Mouse (Mus musculus) neural tube, embryonic 10.5 days (tissue): ENCODE results near the gene Irs2.
A peak's percentile ranks its signal among the peaks of the same experiment; 100 is the strongest.

ENCODE experiments used
- DNase-seq: peaks from one replicate; pipeline ENCODE4 v3.0.0-alpha.2; 2017; ENCODE audit warnings: low spot score; ENCODE audit errors: extremely low spot score

The Irs2 gene

GRCm38 (mm10) chr8:10989946-10990345 lies 18.3 kb downstream of the Irs2 start:
- no peak for DNase-seq

DNA sequence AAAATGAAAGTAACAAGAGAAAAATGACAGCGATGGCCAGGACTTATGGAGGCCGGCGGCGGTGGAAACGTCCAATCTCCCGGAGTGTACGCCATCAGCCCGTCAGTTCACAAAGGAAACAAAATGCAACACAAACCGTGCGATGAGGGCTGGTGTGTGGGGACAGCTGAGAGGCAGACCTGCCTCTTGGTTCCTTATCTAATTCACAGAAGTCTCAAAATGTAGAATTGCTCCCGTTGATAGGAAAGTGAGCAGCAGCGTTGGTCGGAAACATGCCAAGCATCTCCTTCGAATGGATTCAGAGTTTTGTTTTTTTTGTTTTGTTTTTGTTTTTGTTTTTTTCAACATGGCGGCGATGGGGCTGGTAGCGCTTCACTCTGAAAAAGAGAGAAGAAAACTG lies 21.6 kb downstream of the Irs2 start:
- DNase-seq, result no peak

- no peak for DNase-seq
Observed at GRCm38 (mm10) chr8:10985064-10985463, 23.2 kb downstream of the Irs2 start.

GRCm38 (mm10) chr8:10980876-10981275 lies 27.4 kb downstream of the Irs2 start:
- DNase-seq, result no peak

- DNase-seq, result no peak
Observed at GRCm38 (mm10) chr8:10979916-10980315, 28.3 kb downstream of the Irs2 start.

DNA sequence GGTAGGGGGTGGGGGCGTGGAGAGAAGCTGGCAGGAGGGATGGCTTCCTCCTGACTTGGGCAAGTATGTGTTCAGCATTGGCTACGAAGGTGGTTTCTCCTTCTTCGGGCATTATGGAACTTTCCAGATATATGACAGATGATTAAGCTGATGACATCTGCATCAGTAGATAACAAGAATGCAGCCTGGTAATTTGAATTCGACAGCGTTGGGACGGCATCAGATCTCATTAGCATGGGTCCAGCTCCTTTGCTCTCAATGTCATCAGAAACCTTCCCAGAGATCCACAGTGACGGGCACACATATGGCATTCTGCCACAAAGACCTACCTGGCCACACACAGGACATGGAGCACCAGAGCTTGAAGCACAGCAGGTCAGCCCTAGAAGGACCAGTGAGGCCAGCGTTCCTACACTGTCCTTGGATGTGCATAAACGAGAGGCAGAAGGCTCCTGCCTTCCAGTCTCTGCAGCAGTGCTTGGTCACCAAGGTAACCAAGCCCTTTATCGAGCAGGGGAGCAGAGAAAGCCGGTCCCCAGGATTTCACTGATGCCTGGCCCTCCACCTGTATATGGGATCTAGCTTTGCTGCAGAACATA lies 29.0 kb downstream of the Irs2 start:
- no peak for DNase-seq

GRCm38 (mm10) chr8:10978377-10978776 lies 29.9 kb downstream of the Irs2 start:
- DNase-seq, result no peak

- no peak for DNase-seq
Observed at GRCm38 (mm10) chr8:10977742-10978376, 30.4 kb downstream of the Irs2 start.

DNA sequence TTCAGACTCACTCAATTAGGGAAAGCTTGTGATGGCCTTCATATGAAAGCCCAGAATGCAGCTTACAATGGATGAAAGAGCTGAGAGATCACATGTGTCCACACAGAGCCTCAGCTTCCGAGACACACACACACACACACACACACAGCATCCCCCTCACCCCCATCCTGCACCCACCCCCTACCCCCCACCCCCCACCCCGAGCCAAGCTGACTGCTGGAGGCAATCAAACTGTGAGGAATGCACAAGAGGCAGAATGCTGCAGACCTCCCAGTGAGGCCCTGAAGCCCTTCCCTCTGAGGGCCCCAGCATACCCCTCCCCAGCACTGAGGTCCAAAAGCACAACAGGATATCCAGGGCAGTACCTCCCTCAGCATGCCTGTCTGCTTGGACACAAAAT lies 33.6 kb downstream of the Irs2 start:
- DNase-seq, result no peak

GRCm38 (mm10) chr8:10974126-10974525 lies 34.1 kb downstream of the Irs2 start:
- DNase-seq, result no peak

DNA sequence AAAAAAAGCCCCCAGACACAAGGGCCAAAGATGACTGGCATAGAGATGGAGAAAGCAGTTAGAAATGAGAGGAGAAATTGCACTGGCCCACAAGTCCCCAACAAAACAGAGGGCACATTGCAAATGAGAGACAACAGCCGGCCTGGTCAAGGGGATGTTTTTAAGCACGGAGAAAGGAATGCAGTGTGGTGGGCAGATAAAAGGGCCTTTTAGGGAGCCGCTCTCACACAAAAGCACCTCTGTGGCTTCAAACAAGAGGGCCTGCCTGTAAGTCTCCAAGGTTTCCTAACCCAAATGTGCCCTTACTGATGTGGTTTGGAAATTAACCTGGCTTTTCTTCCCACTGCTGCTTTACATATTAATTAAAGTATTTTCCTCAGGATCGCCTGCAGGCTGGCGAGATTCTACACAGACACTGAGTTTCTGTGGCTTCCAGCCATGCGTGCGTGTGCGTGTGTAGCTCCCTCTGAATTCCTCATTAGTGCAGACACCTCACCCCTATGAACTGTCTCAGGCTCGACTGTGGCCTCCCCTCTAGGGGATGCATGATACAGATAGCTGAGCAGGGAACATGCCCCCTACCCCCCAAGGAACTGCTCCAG lies 35.3 kb downstream of the Irs2 start:
- no peak for DNase-seq

DNA sequence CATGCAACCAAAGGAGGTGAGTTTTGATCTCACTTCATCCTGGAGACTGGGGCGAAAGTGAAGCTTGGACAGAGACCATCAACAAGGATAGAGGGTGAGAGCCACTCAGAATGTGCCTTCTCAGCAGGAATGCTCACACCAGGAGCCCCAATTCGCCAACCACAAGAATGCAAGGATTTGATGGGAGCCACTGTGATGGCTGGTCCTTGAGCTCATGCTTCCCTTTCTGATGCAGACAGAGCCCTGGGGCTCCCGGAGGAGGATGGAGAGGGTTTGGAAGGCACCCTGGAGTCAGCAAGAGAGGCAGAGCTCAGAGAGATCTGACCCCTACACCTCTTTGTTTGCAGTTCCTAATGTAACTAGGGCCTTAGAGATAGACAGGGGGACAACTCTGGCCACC lies 36.3 kb downstream of the Irs2 start:
- no peak for DNase-seq

- DNase-seq, result no peak
Observed at GRCm38 (mm10) chr8:10971509-10971908, 36.7 kb downstream of the Irs2 start.

DNA sequence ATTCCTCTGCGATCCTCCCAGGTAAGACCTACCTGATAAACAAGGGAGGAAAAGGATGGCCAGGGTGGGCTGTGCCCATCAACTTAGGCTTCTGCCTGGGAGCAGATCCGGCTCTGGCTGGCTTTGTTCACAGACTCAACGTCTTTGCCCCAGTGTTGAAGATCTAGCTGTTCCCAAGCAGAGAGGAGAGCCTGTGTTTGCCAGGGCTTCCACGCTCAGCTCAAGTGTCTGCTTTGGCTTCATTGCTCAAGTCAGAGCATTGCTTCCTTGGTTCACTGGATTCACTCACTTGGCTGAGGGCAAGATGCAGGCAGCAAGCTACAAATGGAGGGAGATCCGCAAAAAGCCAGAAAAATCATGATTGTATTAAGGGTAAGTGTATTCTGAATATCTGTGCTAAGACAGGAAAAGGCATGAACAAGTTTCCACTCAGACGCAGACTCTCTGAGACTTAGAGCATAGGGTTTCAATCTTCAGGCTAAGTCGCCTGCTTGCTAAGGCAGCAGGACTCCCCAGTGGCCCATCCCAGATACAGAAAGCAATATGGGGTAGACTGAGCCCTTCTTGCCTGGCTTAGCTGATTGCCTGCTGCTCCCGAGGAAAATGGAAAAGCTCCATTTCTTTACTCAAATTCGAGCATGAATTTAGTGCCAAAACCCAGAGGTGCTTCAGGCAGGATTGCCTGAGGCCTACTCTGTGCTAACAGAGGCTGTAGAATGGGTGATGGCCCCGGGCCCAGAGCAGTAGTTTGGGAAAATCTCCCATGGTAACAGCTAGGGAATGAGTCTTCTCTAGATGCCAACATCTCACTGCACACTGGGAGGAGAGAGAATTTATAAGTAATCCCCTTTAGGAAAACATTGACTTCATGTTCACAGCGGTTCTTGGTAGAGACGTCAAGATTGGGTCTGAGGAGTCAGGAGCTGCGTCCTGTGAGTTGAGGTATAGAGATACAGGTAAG lies 37.5 kb downstream of the Irs2 start:
- DNase-seq, result no peak

DNA sequence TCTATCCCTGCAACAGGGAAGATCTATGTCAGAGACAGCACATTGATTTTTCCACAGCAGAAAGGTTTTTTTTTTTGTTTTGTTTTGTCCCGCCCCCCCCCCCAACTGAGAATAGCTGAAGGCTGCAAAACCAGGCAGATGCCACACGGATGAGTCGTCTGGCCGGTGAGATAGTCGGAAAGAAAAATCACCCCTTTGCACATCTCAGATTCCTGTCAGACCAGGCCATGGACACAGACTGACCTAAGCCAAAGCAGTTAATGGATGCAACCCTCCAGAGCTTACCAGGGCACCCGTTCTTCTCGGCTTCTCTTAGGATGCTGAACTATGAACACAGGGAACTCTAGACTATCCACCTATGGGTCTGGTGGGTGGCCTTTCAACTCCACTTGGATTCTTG lies 39.6 kb downstream of the Irs2 start:
- no peak for DNase-seq

DNA sequence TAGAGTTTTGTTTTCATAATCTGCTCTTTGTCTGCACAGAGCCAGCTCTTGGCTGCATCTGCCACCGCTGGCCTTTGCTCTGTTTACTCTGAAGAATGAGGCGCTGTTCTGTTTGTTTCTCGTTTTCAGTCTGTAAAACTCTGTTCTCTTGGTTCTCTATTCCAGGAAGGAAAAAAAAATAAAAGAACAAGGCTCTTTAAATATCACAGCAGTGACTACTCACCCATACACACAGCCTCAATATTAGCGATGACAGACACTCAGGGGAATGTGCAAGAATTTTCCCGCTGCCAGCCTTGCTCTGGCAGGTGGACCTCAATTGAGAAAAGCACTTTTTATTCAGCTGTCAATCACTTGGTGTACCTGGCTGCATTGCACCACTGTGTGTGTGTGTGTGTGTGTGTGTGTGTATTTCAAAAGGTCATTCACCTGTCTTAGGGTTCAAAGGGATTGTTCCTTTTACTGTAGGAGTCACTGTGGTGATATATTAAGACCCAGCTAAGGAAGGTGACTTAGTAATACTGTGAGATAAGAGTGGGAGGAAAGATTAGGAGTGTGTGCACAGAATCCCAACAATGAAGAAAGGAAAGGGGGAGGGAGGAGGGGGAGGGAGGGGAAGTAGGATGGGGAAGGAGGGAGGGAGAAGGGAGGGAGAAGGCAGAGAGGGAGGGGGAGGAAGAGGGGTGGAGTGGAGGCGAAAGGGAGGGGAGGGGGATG lies 42.7 kb downstream of the Irs2 start:
- no peak for DNase-seq

GRCm38 (mm10) chr8:10964511-10965099 lies 43.7 kb downstream of the Irs2 start:
- DNase-seq, result no peak

DNA sequence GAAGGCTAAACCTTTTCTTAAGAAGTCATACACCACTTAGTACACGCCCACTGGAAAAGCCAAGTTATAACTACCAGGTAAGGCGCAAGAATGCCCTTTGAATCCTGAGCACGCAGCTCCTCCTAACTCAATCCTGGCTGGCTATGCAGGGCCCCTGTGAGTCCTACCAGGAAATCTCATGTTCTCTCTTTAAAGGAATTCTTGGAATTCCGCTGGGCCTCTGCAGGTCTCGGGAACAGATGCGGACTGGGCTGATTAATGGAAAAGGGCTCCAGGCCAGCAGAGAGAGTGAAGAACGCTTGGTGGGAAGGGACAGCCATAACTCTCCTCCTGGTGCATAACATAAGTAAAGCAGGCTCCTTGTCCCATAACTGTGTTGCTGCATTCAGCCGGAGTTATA lies 46.3 kb downstream of the Irs2 start:
- DNase-seq, result peak; percentile 71

- peak; percentile 50 for DNase-seq
Observed at GRCm38 (mm10) chr8:10960277-10960819, 47.9 kb downstream of the Irs2 start.

DNA sequence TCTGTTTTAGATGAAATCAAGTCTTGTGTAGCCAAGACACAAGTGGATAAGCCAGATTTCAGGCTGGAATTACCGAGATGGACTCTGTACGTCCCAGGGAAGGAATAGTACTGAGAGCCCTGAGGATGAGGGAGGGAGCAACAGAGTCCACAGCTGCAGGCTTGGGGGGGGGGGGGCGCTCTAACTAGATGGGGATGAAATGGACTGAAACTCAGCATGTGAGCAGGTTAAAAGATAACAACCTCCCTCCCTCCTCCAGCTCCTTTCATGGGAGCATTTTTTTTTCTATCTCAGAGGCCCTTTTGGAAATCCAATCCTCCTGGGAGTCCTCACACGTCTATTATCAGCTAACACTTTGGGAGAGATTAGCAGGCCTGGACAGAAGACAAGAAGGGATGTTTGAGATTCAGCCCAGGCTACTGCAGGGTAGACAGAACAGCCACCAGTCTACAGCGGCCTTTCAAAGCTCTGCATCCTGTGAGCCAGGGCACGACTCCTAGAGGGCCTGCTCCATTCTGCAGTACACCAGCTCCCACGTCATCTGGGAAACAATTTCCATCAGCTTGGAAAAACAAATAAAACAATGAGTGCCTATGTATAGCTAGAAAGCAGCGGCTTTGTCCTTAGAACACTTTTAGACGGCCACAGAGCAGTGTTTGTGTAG lies 50.8 kb downstream of the Irs2 start:
- no peak for DNase-seq
